Mouse (Mus musculus) brain, embryonic 14.5 days (tissue): ENCODE data around the gene Pcyt2.

Experiments used
- CTCF ChIP-seq: fragments of 200-500 bp; IDR thresholded peaks from 2 replicates; pipeline ENCODE4 v1.5.1; 2012; ENCODE audit warnings: inconsistent platforms, mild to moderate bottlenecking, moderate library complexity, borderline replicate concordance; ENCODE audit not compliant: insufficient read depth, insufficient read length; ENCODE audit errors: extremely low read depth
- POLR2A ChIP-seq: fragments of 200-500 bp; IDR thresholded peaks from 2 replicates; pipeline ENCODE4 v1.6.1; 2012; ENCODE audit warnings: mild to moderate bottlenecking, inconsistent platforms, borderline replicate concordance; ENCODE audit not compliant: poor library complexity, insufficient read depth, insufficient read length, severe bottlenecking; ENCODE audit errors: extremely low read depth

- TF ChIP-seq CTCF (no peak), POLR2A (no peak; the same call in 1 of the 2 replicates)
These were observed 16.0 kb upstream of the Pcyt2 start, which contains the start of gene Mafg for GRCm38 (mm10) chr11:120633520-120634343.
